8 mouse cellular contexts compared by ENCODE assay signal in the genomic region with DNA sequence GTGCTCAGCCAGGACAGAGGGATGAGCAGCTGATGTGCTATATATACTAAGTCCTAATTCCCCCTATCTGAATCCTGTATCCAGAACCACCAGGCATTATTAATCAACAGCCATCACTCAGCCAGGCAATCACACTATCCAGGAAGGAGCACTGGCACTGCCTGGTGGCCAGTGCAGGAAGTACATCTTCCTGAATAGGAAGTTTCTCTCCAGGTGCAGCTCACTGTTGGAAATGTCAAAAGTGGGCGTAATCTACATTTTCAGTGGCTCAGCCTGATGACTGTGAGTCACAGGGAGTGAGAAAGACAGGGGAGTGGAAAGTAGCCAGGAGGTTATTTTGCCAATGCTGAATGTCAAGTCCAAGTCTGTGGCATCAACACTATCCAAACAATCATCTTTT. TPM values are rescaled to one million over a fixed set of nuclear protein-coding genes. Genes with fewer than 3 reads are reported as not detected.
DNase-seq lines count a peak whose midpoint lies in the region; ATAC-seq and TF ChIP-seq lines count a peak whose summit lies in the region.

No protein-coding gene starts in this region.

- DNase-seq in cerebellum, adult 18-20 months = peak; percentile 31 to 38
- no peak for DNase-seq in cerebellum, adult 11-12 months
- DNase-seq in right cerebral cortex, adult 2 months (ENCODE audit: low spot score in 2 of 2) = peak; percentile 52 to 59
- no peak for DNase-seq in right cerebral cortex, postnatal 25 days
- DNase-seq in kidney, postnatal 4 days = peak; percentile 57 to 69
- no peak for DNase-seq in heart, postnatal 25 days (ENCODE audit: low spot score)

- H3K4me3 ChIP-seq in myocyte = no peak overlapping the region

- no peak overlapping the region for H3K4me2 ChIP-seq in myocyte (ENCODE audit: low read depth)

- no peaks in the 10 kb centered on the region for H3K27me3 ChIP-seq in myocyte (ENCODE audit: control insufficient read depth, insufficient read depth, insufficient read length)

- intact Hi-C loops in heart, postnatal 25 days (cut with DNase I) = no loop called here

- ATAC-seq in common myeloid progenitor, adult 5-6 weeks (replicated peaks; ENCODE audit: low read depth, poor library complexity, severe bottlenecking) = peak; percentile 82

- no peak overlapping the region for H3ac ChIP-seq in myocyte (ENCODE audit: control insufficient read depth, insufficient read length)

- peaks cover 24% of the 10 kb centered on the region for H3K36me3 ChIP-seq in myocyte (ENCODE audit: control insufficient read depth, insufficient read depth)

- H3K79me2 ChIP-seq in myocyte (ENCODE audit: control insufficient read depth, insufficient read depth) = no peaks in the 10 kb centered on the region

- no peak for TF ChIP-seq POLR2A in myocyte (IDR thresholded peaks at IDR 0.05; ENCODE audit: insufficient read length, low read depth)

TF ChIP-seq in myocyte, 11 proteins besides CTCF, POLR2A, EP300 and RAD21:
- TF ChIP-seq TCF12 (IDR thresholded peaks at IDR 0.05; ENCODE audit: insufficient read depth, poor library complexity, severe bottlenecking) (no peak), POLR2AphosphoS2 (IDR thresholded peaks at IDR 0.05; ENCODE audit: insufficient read length, low read depth) (peak; percentile 16)

RNA-seq across cellular contexts. Expression of gene Tmem269, which starts 5.7 kb away (rescaled TPM):
- 0.59 TPM in 1 of 2 replicates, not detected in the other for total RNA-seq in common myeloid progenitor, adult 5-6 weeks (2017)
- polyA plus RNA-seq in myocyte (2012; fragmentation: generic; extraction: Trizol) = 0.07 TPM
- total RNA-seq in heart, postnatal 25 days (2021) = not detected

RNA-seq across cellular contexts. Expression of gene AU022252, which starts 8.8 kb away (rescaled TPM):
- 6.9 and 14.6 TPM in 2 replicates for total RNA-seq in common myeloid progenitor, adult 5-6 weeks (2017)
- 14.5 TPM for polyA plus RNA-seq in myocyte (2012; fragmentation: generic; extraction: Trizol)
- 10 to 100 TPM; 21.5 to 23.5 TPM for total RNA-seq in heart, postnatal 25 days (2021)

RNA-seq across cellular contexts. Expression of gene P3h1, which starts 9.0 kb away (rescaled TPM):
- total RNA-seq in common myeloid progenitor, adult 5-6 weeks (2017) = 5.1 and 11.5 TPM in 2 replicates
- polyA plus RNA-seq in myocyte (2012; fragmentation: generic; extraction: Trizol) = 42.4 TPM
- 10 to 100 TPM; 15.0 to 15.7 TPM for total RNA-seq in heart, postnatal 25 days (2021)

RNA-seq across cellular contexts. Expression of gene Svbp, which starts 28.6 kb away (rescaled TPM):
- 26.0 and 219 TPM in 2 replicates for total RNA-seq in common myeloid progenitor, adult 5-6 weeks (2017)
- 241 TPM for polyA plus RNA-seq in myocyte (2012; fragmentation: generic; extraction: Trizol)
- 10 to 100 TPM; 15.3 to 19.0 TPM for total RNA-seq in heart, postnatal 25 days (2021)

RNA-seq across cellular contexts. Expression of gene Cldn19, which starts 31.5 kb away (rescaled TPM):
- not detected in 2 replicates for total RNA-seq in common myeloid progenitor, adult 5-6 weeks (2017)
- 0.01 TPM for polyA plus RNA-seq in myocyte (2012; fragmentation: generic; extraction: Trizol)
- under 1 TPM in 1 of 2 experiments, not detected in 1; 0.06 TPM for total RNA-seq in heart, postnatal 25 days (2021)

Comparison
In these comparisons a context has a peak if more than half of its experiments do, and no peak if none do; other contexts are left out.
1. DNase-seq: peak in cerebellum, adult 18-20 months (2 of 2), right cerebral cortex, adult 2 months (2 of 2) and kidney, postnatal 4 days (2 of 2); none in cerebellum, adult 11-12 months (single experiment), right cerebral cortex, postnatal 25 days (single experiment) and heart, postnatal 25 days (single experiment).